Mouse (Mus musculus) kidney, postnatal 0 days (tissue): ENCODE results near the gene Dpep2nb. TPM values are rescaled to one million over a fixed set of nuclear protein-coding genes. Genes with fewer than 3 reads are reported as not detected.

Source experiments
- ATAC-seq: fragments of 200-750 bp; cut with Nextera tagmentation; replicated peaks from 2 replicates; pipeline ENCODE4 v1.8.0; 2017; ENCODE audit warnings: low read depth, moderate number of reproducible peaks, moderate TSS enrichment, moderate library complexity; ENCODE audit not compliant: low FRiP score
- DNase-seq: peaks from one replicate; pipeline ENCODE4 v3.0.0-alpha.2; 2016; ENCODE audit warnings: low spot score
- H3K27ac ChIP-seq: fragments of 300-500 bp; sonication (generic); 2 replicates; pipeline ENCODE4 v1.5.1; 2014; ENCODE audit warnings: mild to moderate bottlenecking
- H3K27me3 ChIP-seq: fragments of 300-500 bp; sonication (generic); 2 replicates; pipeline ENCODE4 v1.6.1; 2014; ENCODE audit warnings: low read length, mixed read lengths; ENCODE audit not compliant: insufficient read depth
- H3K36me3 ChIP-seq: fragments of 300-500 bp; sonication (generic); 2 replicates; pipeline ENCODE4 v1.6.1; 2014; ENCODE audit warnings: low read length, mixed read lengths; ENCODE audit not compliant: insufficient read depth
- H3K4me1 ChIP-seq: fragments of 300-500 bp; sonication (generic); replicated peaks from 2 replicates; pipeline ENCODE4 v1.6.1; 2014; ENCODE audit warnings: antibody characterized with exemption, low read length, mixed read lengths; ENCODE audit not compliant: insufficient read depth
- H3K4me2 ChIP-seq: fragments of 300-500 bp; sonication (generic); 2 replicates; pipeline ENCODE4 v1.6.1; 2014; ENCODE audit warnings: mild to moderate bottlenecking, low read length, moderate library complexity, mixed read lengths
- H3K4me3 ChIP-seq: fragments of 300-500 bp; sonication (generic); replicated peaks from 2 replicates; pipeline ENCODE4 v1.5.1; 2014; ENCODE audit warnings: low read depth, low read length
- H3K9ac ChIP-seq: fragments of 300-500 bp; sonication (generic); 2 replicates; pipeline ENCODE4 v1.6.1; 2014; ENCODE audit warnings: low read depth, low read length
- H3K9me3 ChIP-seq: fragments of 300-500 bp; sonication (generic); replicated peaks from 2 replicates; pipeline ENCODE4 v1.6.1; 2016; ENCODE audit warnings: low read length, inconsistent platforms, mixed read lengths
- CTCF ChIP-seq: IDR thresholded peaks from 2 replicates; pipeline ENCODE4 v1.5.1; 2016; ENCODE audit warnings: antibody characterized with exemption, low read depth, mild to moderate bottlenecking, moderate library complexity
- WGBS: fragments of 180-500 bp; shearing (Covaris S2); extraction: QIAGEN DNeasy Blood & Tissue Kit; methylation state at CpG from one replicate; pipeline ENCODE4 v1.1.7; 2014; 5-methylcytosine and 5-hydroxymethylcytosine counted together
- polyA plus RNA-seq: library from polyadenylated mRNA; unstranded; fragments of >200 nt; fragmentation: Nextera tagmentation; extraction: Ambion mirVana; gene quantifications from 2 replicates; pipeline ENCODE4 v1.2.1, GENCODE M21; 2015

Dpep2nb gene
- polyA plus RNA-seq: not detected in 2 replicates

GRCm38 (mm10) chr8:106005875-106006274 is at the start of gene Dpep2nb:
Gene Dpep2nb (minus strand): TSS chr8:106005975.
- Histone ChIP-seq H3K36me3 (0 out of 2 replicates have a peak, but pooled peaks cover 4% of the 10 kb centered on the region), H3K9ac (no peak within 1 kb of the TSS), H3K9me3 (no peaks in the 10 kb centered on the region), H3K4me2 (no peak within 1 kb of the TSS), H3K27ac (no peak within 1 kb of the TSS), H3K27me3 (no peaks in the 10 kb centered on the region), H3K4me1 (peaks cover 8% of the 10 kb centered on the region; the same call in 1 of the 2 replicates), H3K4me3 (no peak within 1 kb of the TSS)
- no peak for TF ChIP-seq CTCF
- WGBS: 71% methylated on average over 4 of the region's 4 CpGs
- no peak for ATAC-seq
- no peak for DNase-seq

- no peaks in the 10 kb centered on the region for H3K9me3 ChIP-seq
- H3K27me3 ChIP-seq: no peaks in the 10 kb centered on the region
- H3K4me2 ChIP-seq: no peak overlapping the region
- H3K4me3 ChIP-seq: no peak overlapping the region
- WGBS: 47% methylated on average over 3 of the region's 3 CpGs
- H3K27ac ChIP-seq: no peak overlapping the region
- no peak for TF ChIP-seq CTCF
- peaks cover 20% of the 10 kb centered on the region; the same call in 1 of the 2 replicates for H3K36me3 ChIP-seq
- no peaks in the 10 kb centered on the region; the same call in 1 of the 2 replicates for H3K4me1 ChIP-seq
- ATAC-seq (no peak), DNase-seq (no peak)
- H3K9ac ChIP-seq: no peak overlapping the region
Measured at GRCm38 (mm10) chr8:106055038-106055437, 49.3 kb upstream of the Dpep2nb start.

GRCm38 (mm10) chr8:106054190-106054811 is 48.5 kb upstream of the Dpep2nb start:
- Histone ChIP-seq H3K9me3 (no peaks in the 10 kb centered on the region), H3K9ac (no peak overlapping the region), H3K27me3 (no peaks in the 10 kb centered on the region), H3K27ac (no peak overlapping the region), H3K36me3 (peaks cover 20% of the 10 kb centered on the region; the same call in 1 of the 2 replicates), H3K4me1 (no peaks in the 10 kb centered on the region; the same call in 1 of the 2 replicates), H3K4me2 (no peak overlapping the region), H3K4me3 (no peak overlapping the region)
- no peak for ATAC-seq
- DNase-seq: no peak
- TF ChIP-seq CTCF: no peak
- WGBS: 34% methylated on average over 6 of the region's 6 CpGs

GRCm38 (mm10) chr8:106052510-106053089 is 46.8 kb upstream of the Dpep2nb start:
- peaks cover 20% of the 10 kb centered on the region; the same call in 1 of the 2 replicates for H3K36me3 ChIP-seq
- no peaks in the 10 kb centered on the region for H3K27me3 ChIP-seq
- no peak for DNase-seq
- no peak for TF ChIP-seq CTCF
- no peak for ATAC-seq
- 87% methylated on average over 9 of the region's 9 CpGs for WGBS
- H3K9ac ChIP-seq: no peak overlapping the region
- H3K27ac ChIP-seq: no peak overlapping the region
- H3K9me3 ChIP-seq: no peaks in the 10 kb centered on the region
- no peak overlapping the region for H3K4me2 ChIP-seq
- no peaks in the 10 kb centered on the region for H3K4me1 ChIP-seq
- H3K4me3 ChIP-seq: no peak overlapping the region

DNA sequence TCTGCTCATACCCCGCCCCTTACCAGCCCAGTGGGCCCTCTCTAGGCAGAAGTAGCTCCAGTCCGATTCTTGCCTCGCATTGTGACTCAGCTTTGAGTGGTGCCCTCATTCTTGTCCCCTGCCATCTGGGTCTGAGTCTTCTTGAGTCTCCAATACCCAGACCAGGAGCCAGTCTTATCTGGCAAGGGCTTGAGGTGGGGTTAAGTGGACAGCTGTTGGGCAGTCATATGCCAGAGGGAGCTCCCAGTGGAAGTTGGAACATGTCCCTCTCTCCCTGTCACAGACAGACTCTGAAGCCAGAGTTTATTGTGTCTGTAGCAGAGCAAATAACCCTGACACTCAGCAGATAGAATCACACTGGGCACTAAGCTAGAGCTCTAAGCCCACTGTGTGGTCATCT is 45.3 kb upstream of the Dpep2nb start:
- Histone ChIP-seq H3K27me3 (no peaks in the 10 kb centered on the region), H3K36me3 (peaks cover 20% of the 10 kb centered on the region; the same call in 1 of the 2 replicates), H3K9me3 (no peaks in the 10 kb centered on the region), H3K4me1 (no peaks in the 10 kb centered on the region), H3K27ac (no peak overlapping the region), H3K4me2 (no peak overlapping the region), H3K4me3 (no peak overlapping the region), H3K9ac (no peak overlapping the region)
- TF ChIP-seq CTCF: no peak
- DNase-seq (no peak), ATAC-seq (no peak)
- 91% methylated on average over 3 of the region's 3 CpGs for WGBS

GRCm38 (mm10) chr8:106049840-106050239 is 44.1 kb upstream of the Dpep2nb start:
- no peaks in the 10 kb centered on the region for H3K9me3 ChIP-seq
- 87% methylated on average over 6 of the region's 6 CpGs for whole genome bisulfite sequencing
- ATAC-seq: no peak

More at GRCm38 (mm10) chr8:106049840-106050239, 44.1 kb upstream of the Dpep2nb start:
- Histone ChIP-seq H3K36me3 (peaks cover 20% of the 10 kb centered on the region; the same call in 1 of the 2 replicates), H3K4me1 (no peaks in the 10 kb centered on the region), H3K9ac (no peak overlapping the region), H3K4me3 (no peak overlapping the region), H3K4me2 (no peak overlapping the region), H3K27ac (no peak overlapping the region), H3K27me3 (no peaks in the 10 kb centered on the region)
- DNase-seq: no peak
- TF ChIP-seq CTCF: no peak
